Mouse (Mus musculus) limb, embryonic 13.5 days (tissue): ENCODE measurements at regions not wholly inside any gene's neighbourhood (a gene's known extent, or its start where the extent isn't known, plus 50 kb on each side); places are given as distances from the start of the nearest gene placed in this dataset.

ENCODE experiments used
- ATAC-seq: fragments of 200-750 bp; cut with Nextera tagmentation; 2 replicates; pipeline ENCODE4 v1.8.0; 2017; ENCODE audit warnings: low read depth, moderate number of reproducible peaks, moderate TSS enrichment; ENCODE audit not compliant: low FRiP score
- H3K27ac ChIP-seq: fragments of 300-500 bp; sonication (generic); 2 replicates; pipeline ENCODE4 v1.5.1; 2015; ENCODE audit warnings: inconsistent platforms, mild to moderate bottlenecking, moderate library complexity
- H3K27me3 ChIP-seq: fragments of 300-500 bp; sonication (generic); 2 replicates; pipeline ENCODE4 v1.6.1; 2015; ENCODE audit warnings: mild to moderate bottlenecking, inconsistent platforms
- H3K36me3 ChIP-seq: fragments of 300-500 bp; sonication (generic); 2 replicates; pipeline ENCODE4 v1.6.1; 2015; ENCODE audit warnings: inconsistent platforms, mild to moderate bottlenecking, moderate library complexity
- H3K4me1 ChIP-seq: fragments of 300-500 bp; sonication (generic); 2 replicates; pipeline ENCODE4 v1.6.1; 2015; ENCODE audit warnings: inconsistent platforms
- H3K4me2 ChIP-seq: fragments of 300-500 bp; sonication (generic); replicated peaks from 2 replicates; pipeline ENCODE4 v1.6.1; 2015; ENCODE audit warnings: inconsistent platforms, mild to moderate bottlenecking, moderate library complexity
- H3K4me3 ChIP-seq: fragments of 300-500 bp; sonication (generic); 2 replicates; pipeline ENCODE4 v1.5.1; 2015; ENCODE audit warnings: moderate library complexity, mild to moderate bottlenecking, inconsistent platforms
- H3K9ac ChIP-seq: fragments of 300-500 bp; sonication (generic); 2 replicates; pipeline ENCODE4 v1.6.1; 2015; ENCODE audit warnings: mild to moderate bottlenecking, inconsistent platforms
- H3K9me3 ChIP-seq: fragments of 300-500 bp; sonication (generic); 2 replicates; pipeline ENCODE4 v1.6.1; 2016; ENCODE audit warnings: inconsistent platforms
- WGBS: fragments of 180-500 bp; shearing (Covaris S2); methylation state at CpG from one replicate; pipeline ENCODE4 v1.1.7; 2015; 5-methylcytosine and 5-hydroxymethylcytosine counted together

- Histone ChIP-seq H3K36me3 (no peaks in the 10 kb centered on the region), H3K4me3 (no peak overlapping the region), H3K27ac (no peak overlapping the region), H3K4me1 (peaks cover 1% of the 10 kb centered on the region; the same call in 1 of the 2 replicates), H3K9ac (no peak overlapping the region), H3K9me3 (no peaks in the 10 kb centered on the region), H3K27me3 (no peaks in the 10 kb centered on the region), H3K4me2 (no peak overlapping the region)
- ATAC-seq, result no peak
- WGBS, result 68% methylated on average over 4 of the region's 4 CpGs
These were observed 57.0 kb downstream of the Mbl2 start for GRCm38 (mm10) chr19:30289721-30290120.

- whole genome bisulfite sequencing, result 37% methylated on average over 15 of the region's 15 CpGs
- 0 out of 2 replicates have a peak, but pooled peaks cover 5% of the 10 kb centered on the region for H3K4me1 ChIP-seq
- no peaks in the 10 kb centered on the region for H3K36me3 ChIP-seq
- H3K27me3 ChIP-seq, result no peaks in the 10 kb centered on the region
- ATAC-seq, result no peak
- H3K4me2 ChIP-seq, result peak overlapping the region; percentile 16; the same call in 1 of the 2 replicates
- H3K4me3 ChIP-seq, result no peak overlapping the region
- H3K27ac ChIP-seq, result no peak overlapping the region
- H3K9me3 ChIP-seq, result no peaks in the 10 kb centered on the region
- no peak overlapping the region for H3K9ac ChIP-seq
These were observed 62.5 kb downstream of the Mbl2 start for GRCm38 (mm10) chr19:30295263-30295704.

GRCm38 (mm10) chr19:30296024-30296423, 63.3 kb downstream of the Mbl2 start:
- no peak for ATAC-seq
- no peak overlapping the region for H3K4me3 ChIP-seq
- no peaks in the 10 kb centered on the region for H3K27me3 ChIP-seq
- H3K36me3 ChIP-seq, result no peaks in the 10 kb centered on the region
- H3K9me3 ChIP-seq, result no peaks in the 10 kb centered on the region
- H3K27ac ChIP-seq, result no peak overlapping the region
- 87% methylated on average over 3 of the region's 3 CpGs for WGBS
- no peak overlapping the region for H3K4me2 ChIP-seq
- H3K9ac ChIP-seq, result no peak overlapping the region
- 0 out of 2 replicates have a peak, but pooled peaks cover 5% of the 10 kb centered on the region for H3K4me1 ChIP-seq

GRCm38 (mm10) chr19:30299536-30299935, 66.8 kb downstream of the Mbl2 start:
- Histone ChIP-seq H3K9ac (no peak overlapping the region), H3K27ac (no peak overlapping the region), H3K36me3 (no peaks in the 10 kb centered on the region), H3K27me3 (no peaks in the 10 kb centered on the region), H3K9me3 (no peaks in the 10 kb centered on the region), H3K4me1 (0 out of 2 replicates have a peak, but pooled peaks cover 5% of the 10 kb centered on the region), H3K4me2 (no peak overlapping the region), H3K4me3 (no peak overlapping the region)
- 89% methylated on average over 3 of the region's 3 CpGs for WGBS
- ATAC-seq, result no peak

- Histone ChIP-seq H3K4me2 (no peak overlapping the region), H3K4me1 (peaks cover 7% of the 10 kb centered on the region; the same call in 1 of the 2 replicates), H3K27me3 (no peaks in the 10 kb centered on the region), H3K9ac (no peak overlapping the region), H3K36me3 (no peaks in the 10 kb centered on the region), H3K4me3 (no peak overlapping the region), H3K9me3 (no peaks in the 10 kb centered on the region), H3K27ac (no peak overlapping the region)
- WGBS, result 85% methylated on average over 4 of the region's 4 CpGs
- no peak for ATAC-seq
These were observed 69.5 kb downstream of the Mbl2 start for GRCm38 (mm10) chr19:30302281-30302680.

- peaks cover 7% of the 10 kb centered on the region; the same call in 1 of the 2 replicates for H3K4me1 ChIP-seq
- no peak overlapping the region for H3K9ac ChIP-seq
- H3K4me3 ChIP-seq, result no peak overlapping the region
- H3K36me3 ChIP-seq, result no peaks in the 10 kb centered on the region
- H3K4me2 ChIP-seq, result no peak overlapping the region
- no peak overlapping the region for H3K27ac ChIP-seq
- WGBS, result 82% methylated on average over 2 of the region's 2 CpGs
- no peak for ATAC-seq
- no peaks in the 10 kb centered on the region for H3K9me3 ChIP-seq
- H3K27me3 ChIP-seq, result no peaks in the 10 kb centered on the region
These were observed 73.6 kb downstream of the Mbl2 start for GRCm38 (mm10) chr19:30306379-30306778.

GRCm38 (mm10) chr19:30306919-30307318, 74.2 kb downstream of the Mbl2 start:
- no peaks in the 10 kb centered on the region for H3K27me3 ChIP-seq
- H3K9me3 ChIP-seq, result no peaks in the 10 kb centered on the region
- H3K4me2 ChIP-seq, result no peak overlapping the region
- H3K36me3 ChIP-seq, result no peaks in the 10 kb centered on the region
- no peak overlapping the region for H3K27ac ChIP-seq
- peaks cover 7% of the 10 kb centered on the region; the same call in 1 of the 2 replicates for H3K4me1 ChIP-seq
- 64% methylated on average over 6 of the region's 6 CpGs for WGBS
- no peak for ATAC-seq
- H3K4me3 ChIP-seq, result no peak overlapping the region
- H3K9ac ChIP-seq, result no peak overlapping the region

- no peaks in the 10 kb centered on the region for H3K4me1 ChIP-seq
- no peaks in the 10 kb centered on the region for H3K9me3 ChIP-seq
- H3K9ac ChIP-seq, result no peak overlapping the region
- H3K36me3 ChIP-seq, result no peaks in the 10 kb centered on the region
- no peaks in the 10 kb centered on the region for H3K27me3 ChIP-seq
- H3K4me3 ChIP-seq, result no peak overlapping the region
- WGBS, result 87% methylated on average over 3 of the region's 3 CpGs
- H3K27ac ChIP-seq, result no peak overlapping the region
- ATAC-seq, result no peak
- no peak overlapping the region for H3K4me2 ChIP-seq
These were observed 84.6 kb downstream of the Mbl2 start for GRCm38 (mm10) chr19:30317314-30317713.

GRCm38 (mm10) chr19:30327693-30328092, 95.0 kb downstream of the Mbl2 start:
- H3K9ac ChIP-seq, result no peak overlapping the region
- no peaks in the 10 kb centered on the region for H3K36me3 ChIP-seq
- no peaks in the 10 kb centered on the region for H3K4me1 ChIP-seq

GRCm38 (mm10) chr19:30328886-30329285, 96.1 kb downstream of the Mbl2 start:
- no peaks in the 10 kb centered on the region for H3K4me1 ChIP-seq
- no peak overlapping the region for H3K9ac ChIP-seq
- no peaks in the 10 kb centered on the region for H3K27me3 ChIP-seq
- no peak for ATAC-seq
- no peak overlapping the region for H3K4me2 ChIP-seq
- no peak overlapping the region for H3K4me3 ChIP-seq
- H3K27ac ChIP-seq, result no peak overlapping the region
- H3K9me3 ChIP-seq, result peaks cover 4% of the 10 kb centered on the region; the same call in 1 of the 2 replicates
- H3K36me3 ChIP-seq, result no peaks in the 10 kb centered on the region
- WGBS, result 85% methylated on average over 4 of the region's 4 CpGs

More at GRCm38 (mm10) chr19:30327693-30328092, 95.0 kb downstream of the Mbl2 start:
- H3K4me3 ChIP-seq, result no peak overlapping the region
- ATAC-seq, result no peak
- H3K9me3 ChIP-seq, result peaks cover 4% of the 10 kb centered on the region; the same call in 1 of the 2 replicates
- H3K27ac ChIP-seq, result no peak overlapping the region
- no peak overlapping the region for H3K4me2 ChIP-seq
- H3K27me3 ChIP-seq, result no peaks in the 10 kb centered on the region

GRCm38 (mm10) chr19:30330792-30331191, 98.0 kb downstream of the Mbl2 start:
- Histone ChIP-seq H3K4me2 (no peak overlapping the region), H3K9me3 (no peaks in the 10 kb centered on the region), H3K36me3 (no peaks in the 10 kb centered on the region), H3K27me3 (no peaks in the 10 kb centered on the region), H3K27ac (no peak overlapping the region), H3K4me1 (no peaks in the 10 kb centered on the region), H3K4me3 (no peak overlapping the region), H3K9ac (no peak overlapping the region)
- ATAC-seq, result no peak
- WGBS, result 36% methylated on average over 7 of the region's 7 CpGs

GRCm38 (mm10) chr19:30331850-30332249, 99.1 kb downstream of the Mbl2 start:
- Histone ChIP-seq H3K27ac (no peak overlapping the region), H3K4me2 (no peak overlapping the region), H3K9me3 (no peaks in the 10 kb centered on the region), H3K4me3 (no peak overlapping the region), H3K27me3 (no peaks in the 10 kb centered on the region), H3K4me1 (no peaks in the 10 kb centered on the region), H3K9ac (no peak overlapping the region), H3K36me3 (no peaks in the 10 kb centered on the region)
- WGBS, result 66% methylated on average over 1 of the region's 1 CpGs
- no peak for ATAC-seq

GRCm38 (mm10) chr19:30344401-30344800, 111.7 kb downstream of the Mbl2 start:
- Histone ChIP-seq H3K27ac (no peak overlapping the region), H3K27me3 (no peaks in the 10 kb centered on the region), H3K9ac (no peak overlapping the region), H3K4me2 (no peak overlapping the region), H3K4me1 (no peaks in the 10 kb centered on the region), H3K9me3 (no peaks in the 10 kb centered on the region), H3K4me3 (no peak overlapping the region), H3K36me3 (no peaks in the 10 kb centered on the region)
- 75% methylated on average over 5 of the region's 5 CpGs for WGBS
- no peak for ATAC-seq
